Mouse (Mus musculus) urinary bladder, postnatal 4 days (tissue): ENCODE results near the gene Fcgr1.
"Not testable (repeated sequence)": the region's sequence is repeated elsewhere in the genome, so short reads cannot be mapped to it uniquely, and the experiment has no call there.

Experiments used
- DNase-seq, 2 experiments: peaks; one replicate each; pipeline ENCODE4 v3.0.0; 2021 to 2022; ENCODE audit warnings: low spot score in 2 of 2

Gene Fcgr1

GRCm38 (mm10) chr3:96248141-96249033, 45.4 kb downstream of the Fcgr1 start:
- DNase-seq = no peak

GRCm38 (mm10) chr3:96247356-96248140, 46.2 kb downstream of the Fcgr1 start:
- DNase-seq = no peak

GRCm38 (mm10) chr3:96246427-96246856, 47.3 kb downstream of the Fcgr1 start, which contains the start of gene Hist2h3c1:
Gene Hist2h3c1 (plus strand): TSS chr3:96246685.
- not testable (repeated sequence) for DNase-seq

- not testable (repeated sequence) for DNase-seq
Observed at GRCm38 (mm10) chr3:96246018-96246417, 47.8 kb downstream of the Fcgr1 start.

- DNase-seq = peak; percentile 80 to 83
Observed at GRCm38 (mm10) chr3:96245003-96245886, 48.5 kb downstream of the Fcgr1 start, which contains the start of gene Hist2h2aa1. Gene Hist2h2aa1 (plus strand): TSS chr3:96245497.

GRCm38 (mm10) chr3:96243921-96244572, 49.7 kb downstream of the Fcgr1 start:
- no peak for DNase-seq

GRCm38 (mm10) chr3:96240799-96241197, 53.0 kb downstream of the Fcgr1 start:
- no peak for DNase-seq

- DNase-seq = peak; percentile 92 to 95
Observed at GRCm38 (mm10) chr3:96239949-96240798, 53.6 kb downstream of the Fcgr1 start, which contains the start of gene Hist2h2aa2. Gene Hist2h2aa2 (minus strand): TSS chr3:96240276.

- peak in 1 of 2 experiments; percentile 69 for DNase-seq
Observed at GRCm38 (mm10) chr3:96238954-96239793, 54.6 kb downstream of the Fcgr1 start, which contains the start of gene Hist2h3c2. Gene Hist2h3c2 (minus strand): TSS chr3:96239127.

- DNase-seq = no peak
Observed at GRCm38 (mm10) chr3:96237904-96238511, 55.8 kb downstream of the Fcgr1 start.

GRCm38 (mm10) chr3:96237335-96237903, 56.4 kb downstream of the Fcgr1 start:
- no peak for DNase-seq

GRCm38 (mm10) chr3:96236834-96237334, 56.9 kb downstream of the Fcgr1 start:
- no peak for DNase-seq

GRCm38 (mm10) chr3:96235836-96236235, 57.9 kb downstream of the Fcgr1 start:
- DNase-seq = no peak

- DNase-seq = no peak
Observed at GRCm38 (mm10) chr3:96234914-96235313, 58.9 kb downstream of the Fcgr1 start.
